Mouse (Mus musculus): ENCODE results near the gene Gm36028.

- no peak; the same call in 1 of the 2 replicates for TF ChIP-seq POLR2A (IDR thresholded peaks at IDR 0.05; ENCODE audit: low read depth, low read length)
- TF ChIP-seq CTCF (IDR thresholded peaks at IDR 0.05; ENCODE audit: borderline replicate concordance, insufficient read depth, low read length): no peak
Observed at GRCm38 (mm10) chr16:37809623-37809992, 51.3 kb downstream of the Gm36028 start.

All from embryonic fibroblast, embryonic 13.5 days (primary cell).